Mouse (Mus musculus) myocyte (in vitro differentiated cells): ENCODE measurements at regions not wholly inside any gene's neighbourhood (a gene's known extent, or its start where the extent isn't known, plus 50 kb on each side); places are given as distances from the start of the nearest gene placed in this dataset.

Experiments used
- E2F4 ChIP-seq: IDR thresholded peaks from one replicate; pipeline ENCODE4 v1.6.1; 2011; ENCODE audit warnings: mild to moderate bottlenecking, control low read depth, moderate library complexity; ENCODE audit not compliant: insufficient read depth
- MAX ChIP-seq: IDR thresholded peaks from one replicate; pipeline ENCODE4 v1.6.1; 2011; ENCODE audit warnings: low read depth, mild to moderate bottlenecking, control low read depth
- MYOD1 ChIP-seq, 3 experiments: IDR thresholded peaks; one replicate each; pipeline ENCODE4 v1.6.1; 2011; ENCODE audit warnings: control low read depth in 2 of 3, low read depth in 2 of 3, mild to moderate bottlenecking in 2 of 3, moderate library complexity in 1 of 3; ENCODE audit not compliant: insufficient read length in 2 of 3, control insufficient read depth in 1 of 3
- MYOG ChIP-seq, 3 experiments: IDR thresholded peaks; one replicate each; pipeline ENCODE4 v1.6.1; 2011; ENCODE audit warnings: control low read depth in 2 of 3, low read depth in 2 of 3, mild to moderate bottlenecking in 2 of 3; ENCODE audit not compliant: insufficient read length in 2 of 3, control insufficient read depth in 1 of 3, insufficient read depth in 1 of 3
- POLR2A ChIP-seq: IDR thresholded peaks from one replicate; pipeline ENCODE4 v1.6.1; 2011; ENCODE audit warnings: low read depth, mild to moderate bottlenecking, control low read depth, moderate library complexity; ENCODE audit not compliant: insufficient read length
- POLR2AphosphoS2 ChIP-seq: IDR thresholded peaks from one replicate; pipeline ENCODE4 v1.6.1; 2011; ENCODE audit warnings: low read depth, control low read depth; ENCODE audit not compliant: insufficient read length
- REST ChIP-seq: IDR thresholded peaks from one replicate; pipeline ENCODE4 v1.6.1; 2011; ENCODE audit warnings: mild to moderate bottlenecking, control low read depth, moderate library complexity; ENCODE audit not compliant: insufficient read depth, insufficient read length
- TCF12 ChIP-seq: IDR thresholded peaks from one replicate; pipeline ENCODE4 v1.6.1; 2011; ENCODE audit warnings: mild to moderate bottlenecking, control low read depth; ENCODE audit not compliant: poor library complexity, insufficient read depth, severe bottlenecking
- USF1 ChIP-seq: IDR thresholded peaks from one replicate; pipeline ENCODE4 v1.6.1; 2011; ENCODE audit warnings: low read depth, mild to moderate bottlenecking, control low read depth, moderate library complexity

- TF ChIP-seq POLR2A (no peak), E2F4 (no peak), MYOG (IDR thresholded peaks at IDR 0.05; ENCODE audit: control insufficient read depth in 1 of 3, insufficient read depth in 1 of 3, insufficient read length in 2 of 3, low read depth in 2 of 3) (no peak), USF1 (no peak), TCF12 (no peak), MYOD1 (IDR thresholded peaks at IDR 0.05; ENCODE audit: control insufficient read depth in 1 of 3, insufficient read length in 2 of 3, low read depth in 2 of 3) (no peak), POLR2AphosphoS2 (no peak), REST (no peak), MAX (no peak)
These were observed 104.9 kb downstream of the Slc35b3 start for GRCm38 (mm10) chr13:38855742-38856141.
